Mouse (Mus musculus) embryonic facial prominence, embryonic 12.5 days (tissue): ENCODE results near the gene Ffar3. TPM values are rescaled to one million over a fixed set of nuclear protein-coding genes. Genes with fewer than 3 reads are reported as not detected.

Experiments used
- ATAC-seq: fragments of 200-750 bp; cut with Nextera tagmentation; 2 replicates; pipeline ENCODE4 v1.8.0; 2017; ENCODE audit not compliant: insufficient number of reproducible peaks, insufficient read depth, low FRiP score, low TSS enrichment
- H3K27ac ChIP-seq: fragments of 300-500 bp; sonication (generic); 2 replicates; pipeline ENCODE4 v1.5.1; 2016; ENCODE audit warnings: mild to moderate bottlenecking
- H3K27me3 ChIP-seq: fragments of 300-500 bp; sonication (generic); 2 replicates; pipeline ENCODE4 v1.6.1; 2016; ENCODE audit warnings: mild to moderate bottlenecking, moderate library complexity
- H3K36me3 ChIP-seq: fragments of 300-500 bp; sonication (generic); 2 replicates; pipeline ENCODE4 v1.6.1; 2016; ENCODE audit warnings: mild to moderate bottlenecking
- H3K4me1 ChIP-seq: fragments of 300-500 bp; sonication (generic); 2 replicates; pipeline ENCODE4 v1.6.1; 2016
- H3K4me2 ChIP-seq: fragments of 300-500 bp; sonication (generic); replicated peaks from 2 replicates; pipeline ENCODE4 v1.6.1; 2016; ENCODE audit warnings: mild to moderate bottlenecking, moderate library complexity
- H3K4me3 ChIP-seq: fragments of 300-500 bp; sonication (generic); 2 replicates; pipeline ENCODE4 v1.5.1; 2016; ENCODE audit warnings: mild to moderate bottlenecking
- H3K9ac ChIP-seq: fragments of 300-500 bp; sonication (generic); 2 replicates; pipeline ENCODE4 v1.6.1; 2016; ENCODE audit warnings: mild to moderate bottlenecking, moderate library complexity
- H3K9me3 ChIP-seq: fragments of 300-500 bp; sonication (generic); 2 replicates; pipeline ENCODE4 v1.6.1; 2016; ENCODE audit warnings: mild to moderate bottlenecking, moderate library complexity
- WGBS: fragments of 180-500 bp; shearing (Covaris S2); methylation state at CpG from one replicate; pipeline ENCODE4 v1.1.7; 2016; 5-methylcytosine and 5-hydroxymethylcytosine counted together
- polyA plus RNA-seq: library from polyadenylated mRNA; unstranded; fragments of >200 nt; fragmentation: Nextera tagmentation; extraction: Ambion mirVana; gene quantifications from 2 replicates; pipeline ENCODE4 v1.2.1, GENCODE M21; 2016

The Ffar3 gene
- polyA plus RNA-seq, 1 experiment from 2014 or later = 0.13 TPM

DNA sequence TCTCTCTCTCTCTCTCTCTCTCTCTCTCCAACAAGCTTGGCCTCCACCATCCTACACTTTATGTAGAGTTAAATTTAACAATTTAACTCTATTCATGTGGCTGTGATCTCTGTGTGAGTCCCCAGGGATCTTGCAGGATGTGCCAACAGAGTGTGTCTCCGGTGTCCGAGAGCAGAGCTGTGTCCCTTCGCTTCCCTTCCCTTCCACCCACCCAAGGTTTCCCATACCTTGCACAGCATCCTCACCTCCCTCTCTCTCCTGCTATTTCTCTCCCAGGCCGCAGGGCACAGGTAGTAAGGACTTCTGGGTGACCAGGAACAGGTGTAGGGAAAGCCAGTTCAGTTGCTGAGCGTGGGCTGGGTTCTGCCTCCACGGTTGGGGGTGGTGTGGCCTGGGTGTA lies 23.0 kb upstream of the Ffar3 start:
- H3K27ac ChIP-seq = no peak overlapping the region
- no peaks in the 10 kb centered on the region for H3K36me3 ChIP-seq
- no peaks in the 10 kb centered on the region for H3K4me1 ChIP-seq
- H3K4me2 ChIP-seq = no peak overlapping the region
- H3K27me3 ChIP-seq = no peaks in the 10 kb centered on the region
- 67% methylated on average over 6 of the region's 6 CpGs for WGBS
- H3K9me3 ChIP-seq = no peaks in the 10 kb centered on the region
- ATAC-seq = no peak
- H3K4me3 ChIP-seq = no peak overlapping the region
- H3K9ac ChIP-seq = no peak overlapping the region

DNA sequence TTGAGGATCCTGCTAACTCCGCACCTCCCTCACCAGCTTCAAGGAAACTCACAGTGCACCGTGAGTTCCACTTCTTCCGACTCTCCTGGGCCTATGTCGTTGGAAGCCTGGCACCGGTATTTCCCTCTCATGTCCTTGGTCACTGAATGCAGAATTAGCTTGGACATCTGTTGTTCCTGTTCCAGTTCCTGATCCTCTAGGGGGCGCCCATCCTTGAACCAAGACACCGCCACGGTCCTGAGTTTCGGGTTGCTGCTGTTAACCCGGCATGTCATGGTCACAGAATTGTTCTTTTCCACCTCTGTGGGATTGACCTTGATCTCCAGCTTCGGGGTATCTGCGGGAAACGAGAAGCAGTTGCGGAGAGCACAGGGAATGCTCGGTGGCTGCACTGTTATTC lies 17.1 kb upstream of the Ffar3 start:
- no peaks in the 10 kb centered on the region for H3K9me3 ChIP-seq
- no peaks in the 10 kb centered on the region for H3K27me3 ChIP-seq
- no peak overlapping the region for H3K27ac ChIP-seq
- WGBS = 21% methylated on average over 15 of the region's 15 CpGs
- H3K4me2 ChIP-seq = peak overlapping the region; percentile 28; the same call in 1 of the 2 replicates
- H3K4me3 ChIP-seq = no peak overlapping the region
- H3K4me1 ChIP-seq = no peaks in the 10 kb centered on the region
- H3K36me3 ChIP-seq = no peaks in the 10 kb centered on the region
- no peak for ATAC-seq
- no peak overlapping the region; the same call in 1 of the 2 replicates for H3K9ac ChIP-seq

DNA sequence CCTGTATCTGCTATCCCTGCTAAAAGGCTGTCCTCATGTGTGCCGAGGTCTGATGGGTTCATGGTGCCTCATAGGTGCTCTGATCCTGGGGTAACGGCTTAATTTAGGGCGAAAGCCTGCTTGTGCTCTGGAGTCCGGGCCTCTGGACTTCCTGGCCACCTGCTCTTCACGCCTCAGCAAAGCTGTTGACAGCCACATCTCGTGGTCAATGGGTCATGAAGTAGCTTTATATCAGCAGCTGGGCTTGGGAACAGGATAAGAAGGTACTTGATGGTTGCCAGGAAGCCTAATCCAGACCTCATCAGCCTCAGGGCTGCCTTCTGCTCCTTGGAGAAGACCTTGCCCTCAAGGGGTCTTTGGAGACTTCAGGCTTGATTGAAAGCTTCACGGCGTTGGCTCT lies 7.4 kb upstream of the Ffar3 start:
- Histone ChIP-seq H3K4me2 (no peak overlapping the region), H3K4me3 (no peak overlapping the region), H3K27me3 (no peaks in the 10 kb centered on the region), H3K9ac (no peak overlapping the region), H3K27ac (no peak overlapping the region), H3K36me3 (no peaks in the 10 kb centered on the region), H3K9me3 (no peaks in the 10 kb centered on the region), H3K4me1 (no peaks in the 10 kb centered on the region)
- 78% methylated on average over 8 of the region's 8 CpGs for WGBS
- no peak for ATAC-seq

DNA sequence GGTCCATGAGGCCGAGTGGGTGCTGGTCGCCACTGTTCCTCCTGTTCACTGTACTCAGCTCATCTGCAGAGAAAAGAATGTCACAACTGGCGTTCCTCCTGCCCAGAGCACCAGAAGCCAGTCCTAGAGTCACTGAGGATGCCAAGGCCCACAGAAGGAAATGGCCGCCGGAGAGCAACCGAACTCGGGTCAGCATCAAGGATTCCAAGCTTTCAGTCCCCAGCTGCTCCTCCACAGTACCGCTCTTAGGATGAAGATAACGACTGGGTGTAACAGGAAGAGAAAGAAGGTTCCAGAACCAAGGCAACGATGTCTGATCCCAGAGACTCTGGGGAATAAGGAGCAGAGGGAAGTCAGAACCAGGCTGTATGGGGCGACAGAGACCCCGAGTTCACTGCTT lies 5.5 kb upstream of the Ffar3 start, which contains the start of gene Ffar1:
Gene Ffar1, minus strand, starts transcription at position 101 of the 400 bp plus-strand sequence.
- Histone ChIP-seq H3K4me3 (no peak within 1 kb of the TSS), H3K36me3 (no peaks in the 10 kb centered on the region), H3K4me2 (no peak within 1 kb of the TSS), H3K9me3 (no peaks in the 10 kb centered on the region), H3K9ac (no peak within 1 kb of the TSS), H3K27ac (no peak within 1 kb of the TSS), H3K27me3 (no peaks in the 10 kb centered on the region), H3K4me1 (no peaks in the 10 kb centered on the region)
- no peak for ATAC-seq
- WGBS = 88% methylated on average over 12 of the region's 12 CpGs

DNA sequence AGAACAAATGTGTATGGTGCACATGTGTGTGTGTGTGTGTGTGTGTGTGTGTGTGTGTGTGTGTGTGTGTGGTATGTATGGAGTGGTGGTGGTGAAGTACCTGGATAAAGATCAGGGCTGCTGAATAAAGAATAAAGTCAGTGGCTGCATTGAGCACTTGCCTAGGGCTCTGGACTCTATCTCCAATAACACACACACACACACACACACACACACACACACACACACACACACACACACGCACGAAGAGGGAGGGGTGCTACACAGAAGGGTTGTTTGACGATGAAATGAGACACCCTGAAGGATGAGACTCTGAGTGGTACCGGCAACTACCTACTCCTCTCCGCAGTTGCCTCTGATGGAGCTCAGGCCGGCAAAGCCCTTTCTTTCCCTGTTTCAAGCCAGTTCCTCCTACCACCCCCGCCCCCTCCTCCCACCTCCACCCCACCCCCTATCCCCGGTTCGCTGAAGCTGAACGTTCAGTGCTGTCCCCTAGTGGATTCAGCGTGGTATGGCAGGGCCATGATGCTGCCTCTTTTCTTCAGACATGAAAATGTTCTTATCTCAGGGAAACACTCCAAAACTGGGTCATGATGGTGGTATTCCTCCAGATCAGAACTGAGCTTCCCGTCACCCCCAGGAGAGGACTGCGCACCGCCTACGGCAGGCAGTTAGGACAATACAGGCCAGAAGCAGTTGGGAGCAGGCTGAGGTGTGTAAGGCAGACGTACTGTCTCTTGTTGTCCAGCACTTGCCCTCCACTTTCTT lies 3.8 kb upstream of the Ffar3 start:
- H3K27me3 ChIP-seq = 0 out of 2 replicates have a peak, but pooled peaks cover 6% of the 10 kb centered on the region
- H3K36me3 ChIP-seq = no peaks in the 10 kb centered on the region
- peak overlapping the region; percentile 51 for H3K4me2 ChIP-seq
- H3K9ac ChIP-seq = peak overlapping the region; percentile 19; the same call in 1 of the 2 replicates
- H3K4me3 ChIP-seq = peak overlapping the region; percentile 21; the same call in 1 of the 2 replicates
- 14% methylated on average over 14 of the region's 16 CpGs for whole genome bisulfite sequencing
- H3K27ac ChIP-seq = no peak overlapping the region
- no peaks in the 10 kb centered on the region for H3K4me1 ChIP-seq
- no peaks in the 10 kb centered on the region for H3K9me3 ChIP-seq
- ATAC-seq = no peak

DNA sequence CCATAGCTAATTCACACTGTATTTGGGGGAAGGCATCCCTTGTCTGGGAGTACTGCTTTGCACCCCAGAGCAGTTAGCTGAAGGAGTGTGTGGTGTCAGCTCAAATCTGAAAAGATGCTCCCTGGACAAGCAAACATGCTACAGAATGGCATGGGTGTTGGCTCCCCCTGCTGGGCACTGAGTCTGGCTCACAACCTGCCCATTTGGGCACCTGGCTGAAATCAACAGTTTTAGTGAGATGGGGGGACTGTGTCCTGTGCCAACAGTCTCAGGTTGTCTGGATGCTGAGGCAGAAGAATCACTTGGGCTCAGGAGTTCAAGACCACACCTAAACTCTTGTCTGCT lies 3.3 kb upstream of the Ffar3 start:
- Histone ChIP-seq H3K27me3 (0 out of 2 replicates have a peak, but pooled peaks cover 11% of the 10 kb centered on the region), H3K36me3 (no peaks in the 10 kb centered on the region), H3K27ac (no peak overlapping the region), H3K4me1 (no peaks in the 10 kb centered on the region), H3K4me2 (peak overlapping the region; percentile 51; the same call in 1 of the 2 replicates), H3K4me3 (no peak overlapping the region), H3K9ac (peak overlapping the region; percentile 19; the same call in 1 of the 2 replicates), H3K9me3 (no peaks in the 10 kb centered on the region)
- no peak for ATAC-seq

GRCm38 (mm10) chr7:30857746-30858145 lies 1.8 kb upstream of the Ffar3 start:
- no peak overlapping the region for H3K4me2 ChIP-seq
- H3K4me1 ChIP-seq = no peaks in the 10 kb centered on the region
- 0 out of 2 replicates have a peak, but pooled peaks cover 11% of the 10 kb centered on the region for H3K27me3 ChIP-seq
- whole genome bisulfite sequencing = 71% methylated on average over 1 of the region's 1 CpGs
- H3K9me3 ChIP-seq = no peaks in the 10 kb centered on the region
- H3K27ac ChIP-seq = no peak overlapping the region
- H3K36me3 ChIP-seq = no peaks in the 10 kb centered on the region
- no peak overlapping the region for H3K9ac ChIP-seq
- ATAC-seq = no peak
- no peak overlapping the region for H3K4me3 ChIP-seq

- Histone ChIP-seq H3K36me3 (no peaks in the 10 kb centered on the region), H3K4me3 (no peak overlapping the region), H3K4me1 (no peaks in the 10 kb centered on the region), H3K4me2 (no peak overlapping the region), H3K27me3 (peaks cover 11% of the 10 kb centered on the region; the same call in 1 of the 2 replicates), H3K9me3 (no peaks in the 10 kb centered on the region), H3K9ac (no peak overlapping the region), H3K27ac (no peak overlapping the region)
- no peak for ATAC-seq
- 84% methylated on average over 1 of the region's 1 CpGs for WGBS
Measured at GRCm38 (mm10) chr7:30851421-30851820, 4.6 kb downstream of the Ffar3 start.

DNA sequence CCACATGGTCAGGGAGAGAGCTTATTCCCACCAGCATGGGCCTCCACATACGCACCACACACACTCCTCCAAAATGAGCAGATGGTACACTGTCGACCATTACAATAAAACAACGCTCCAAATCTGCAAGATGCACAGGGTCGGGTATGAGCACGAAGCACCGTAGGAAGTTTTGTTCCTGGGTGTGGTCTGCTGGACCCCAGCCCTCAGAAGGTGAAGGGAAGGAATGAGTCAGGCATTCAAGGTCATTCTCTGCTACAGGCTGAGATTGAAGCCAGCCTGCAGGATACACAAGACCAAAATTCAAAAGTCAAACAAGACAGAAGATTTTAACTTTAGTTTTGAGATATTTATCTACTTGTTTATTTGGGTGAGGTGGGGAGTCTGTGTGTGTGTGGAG lies 8.0 kb downstream of the Ffar3 start:
- Histone ChIP-seq H3K9me3 (no peaks in the 10 kb centered on the region), H3K36me3 (no peaks in the 10 kb centered on the region), H3K4me3 (no peak overlapping the region), H3K4me1 (no peaks in the 10 kb centered on the region), H3K27ac (no peak overlapping the region), H3K4me2 (no peak overlapping the region), H3K27me3 (no peaks in the 10 kb centered on the region; the same call in 1 of the 2 replicates), H3K9ac (no peak overlapping the region)
- 76% methylated on average over 6 of the region's 6 CpGs for WGBS
- no peak for ATAC-seq

DNA sequence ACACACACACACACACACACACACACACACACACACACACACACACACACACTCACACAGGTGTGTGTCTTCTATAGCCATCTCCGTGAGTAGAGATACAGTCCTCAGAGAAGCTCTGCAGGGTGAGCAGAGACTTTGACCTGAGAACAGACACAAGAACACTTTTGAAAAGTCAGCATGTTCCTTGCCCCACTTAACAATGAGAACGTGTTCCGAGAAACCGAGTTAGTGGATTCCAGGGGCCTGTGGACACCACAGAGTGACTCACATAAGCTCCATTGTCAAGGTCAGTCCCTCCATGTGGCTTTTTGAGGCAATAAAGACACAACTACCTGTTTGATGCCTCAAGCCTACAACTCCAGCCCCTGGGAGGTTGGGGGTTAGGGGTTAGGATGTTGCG lies 8.6 kb downstream of the Ffar3 start:
- H3K9me3 ChIP-seq = no peaks in the 10 kb centered on the region
- 79% methylated on average over 5 of the region's 5 CpGs for WGBS
- no peak overlapping the region for H3K27ac ChIP-seq
- H3K4me1 ChIP-seq = no peaks in the 10 kb centered on the region
- no peaks in the 10 kb centered on the region; the same call in 1 of the 2 replicates for H3K27me3 ChIP-seq
- no peak overlapping the region for H3K4me2 ChIP-seq
- no peak overlapping the region for H3K9ac ChIP-seq
- no peak for ATAC-seq
- H3K36me3 ChIP-seq = no peaks in the 10 kb centered on the region
- no peak overlapping the region for H3K4me3 ChIP-seq

DNA sequence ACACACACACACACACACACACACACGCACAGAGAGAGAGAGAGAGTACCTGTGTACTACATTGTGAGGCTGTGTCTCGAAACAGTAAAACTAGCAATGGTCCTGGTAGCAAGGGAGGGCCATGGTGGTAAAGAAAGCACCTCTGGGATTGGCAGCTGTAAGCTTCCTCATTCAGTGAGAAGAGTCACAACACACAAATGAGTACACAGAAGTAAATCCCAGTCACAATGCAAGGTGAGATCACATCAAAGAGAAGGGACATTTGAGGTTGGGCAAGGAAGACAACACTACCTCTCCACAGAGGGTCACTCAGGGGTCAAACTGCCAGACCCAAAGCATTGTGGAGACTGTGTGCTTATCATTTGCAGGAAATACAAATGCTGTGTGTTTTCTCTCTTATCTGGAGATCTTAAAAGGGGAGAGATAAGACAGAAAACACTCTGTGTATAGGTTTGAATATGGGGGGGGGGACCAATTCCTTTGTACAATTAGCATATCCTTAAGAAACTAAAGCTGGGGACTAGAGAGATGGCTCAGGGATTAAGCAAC lies 9.4 kb downstream of the Ffar3 start:
- Histone ChIP-seq H3K4me3 (no peak overlapping the region), H3K4me2 (no peak overlapping the region), H3K9me3 (no peaks in the 10 kb centered on the region), H3K4me1 (no peaks in the 10 kb centered on the region), H3K27me3 (no peaks in the 10 kb centered on the region; the same call in 1 of the 2 replicates), H3K27ac (no peak overlapping the region), H3K36me3 (no peaks in the 10 kb centered on the region), H3K9ac (no peak overlapping the region)
- WGBS = 79% methylated on average over 2 of the region's 2 CpGs
- ATAC-seq = no peak

DNA sequence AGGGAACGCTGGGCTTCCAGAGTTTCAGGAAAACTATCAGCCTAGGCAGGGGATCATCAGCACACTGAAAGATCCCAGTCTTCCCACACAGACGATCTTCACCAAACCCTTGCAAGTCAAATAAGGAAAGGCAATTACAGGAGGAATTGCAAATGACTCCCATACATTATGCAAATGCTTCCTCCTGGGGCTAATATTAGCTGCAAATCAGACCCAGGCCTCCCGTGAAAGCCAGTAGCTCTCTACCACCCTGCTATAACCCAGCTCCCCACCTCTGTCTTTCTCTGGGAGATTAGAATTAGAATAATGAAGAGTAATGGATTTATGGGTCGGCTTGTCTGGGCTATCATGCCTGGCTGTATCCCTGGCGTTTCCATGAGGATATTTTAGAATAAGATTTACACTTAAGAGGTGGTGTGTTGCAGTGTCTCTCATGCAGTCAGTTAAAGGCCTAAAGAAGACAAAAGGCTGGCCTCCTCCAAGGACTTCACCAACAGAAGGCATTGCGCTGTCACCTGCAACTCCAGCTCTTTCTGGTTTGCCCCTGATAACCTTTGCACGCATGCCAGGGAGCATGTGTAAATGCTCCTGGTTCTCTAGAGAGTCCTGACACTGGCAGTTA lies 11.2 kb downstream of the Ffar3 start:
- no peak for ATAC-seq
- WGBS = 44% methylated on average over 7 of the region's 7 CpGs

More for the DNA sequence above, 11.2 kb downstream of the Ffar3 start:
- Histone ChIP-seq H3K27ac (no peak overlapping the region), H3K4me3 (no peak overlapping the region), H3K36me3 (no peaks in the 10 kb centered on the region), H3K9ac (no peak overlapping the region), H3K4me2 (no peak overlapping the region), H3K4me1 (no peaks in the 10 kb centered on the region), H3K27me3 (no peaks in the 10 kb centered on the region; the same call in 1 of the 2 replicates), H3K9me3 (no peaks in the 10 kb centered on the region)
